In genomic region chr9:111197712-111198111, GRCm38 (mm10) we compare ENCODE assay signal across 15 mouse cellular contexts.
"Had no signal": no experiment of that assay in that cellular context is flagged by ENCODE, and none has a peak within 500 bp of the region (broad histone marks: within the 10 kb centered on the region; RNA-seq: fewer than 3 reads in every experiment).

No protein-coding gene starts in this region.

- ATAC-seq: liver, embryonic 12.5 days; midbrain, embryonic 16.5 days had no signal

- H3K27ac ChIP-seq: liver, embryonic 12.5 days; liver, embryonic 14.5 days; lung, embryonic 15.5 days; midbrain, embryonic 10.5 days; midbrain, embryonic 12.5 days; neural tube, embryonic 13.5 days; neural tube, embryonic 15.5 days had no signal

- DNase-seq: lung, postnatal 10 days; midbrain, embryonic 14.5 days; right cerebral cortex, postnatal 14 days; thymus, adult 18-20 months; thymus, postnatal 14 days; thymus, postnatal 36 days had no signal

- H3K4me1 ChIP-seq: midbrain, embryonic 10.5 days; midbrain, embryonic 12.5 days; neural tube, embryonic 13.5 days; neural tube, embryonic 15.5 days had no signal

- H3K9me3 ChIP-seq: liver, embryonic 12.5 days; lung, embryonic 15.5 days; midbrain, embryonic 10.5 days; midbrain, embryonic 12.5 days; neural tube, embryonic 13.5 days; neural tube, embryonic 15.5 days had no signal

- H3K4me3 ChIP-seq: liver, embryonic 12.5 days; lung, embryonic 15.5 days; midbrain, embryonic 10.5 days; midbrain, embryonic 12.5 days; myocyte; neural tube, embryonic 13.5 days; neural tube, embryonic 15.5 days had no signal

- H3K27me3 ChIP-seq: liver, embryonic 12.5 days; lung, embryonic 15.5 days; midbrain, embryonic 12.5 days; neural tube, embryonic 13.5 days; neural tube, embryonic 15.5 days had no signal
